Mouse (Mus musculus) skeletal muscle tissue, postnatal 0 days (tissue): ENCODE results near the gene D130040H23Rik. TPM values are rescaled to one million over a fixed set of nuclear protein-coding genes. Genes with fewer than 3 reads are reported as not detected.

Experiments used
- polyA plus RNA-seq: library from polyadenylated mRNA; unstranded; fragments of >200 nt; fragmentation: Nextera tagmentation; extraction: Ambion mirVana; gene quantifications from 2 replicates; pipeline ENCODE4 v1.2.1, GENCODE M21; 2015

Gene D130040H23Rik
- polyA plus RNA-seq = 1.8 TPM in 2 replicates

DNA sequence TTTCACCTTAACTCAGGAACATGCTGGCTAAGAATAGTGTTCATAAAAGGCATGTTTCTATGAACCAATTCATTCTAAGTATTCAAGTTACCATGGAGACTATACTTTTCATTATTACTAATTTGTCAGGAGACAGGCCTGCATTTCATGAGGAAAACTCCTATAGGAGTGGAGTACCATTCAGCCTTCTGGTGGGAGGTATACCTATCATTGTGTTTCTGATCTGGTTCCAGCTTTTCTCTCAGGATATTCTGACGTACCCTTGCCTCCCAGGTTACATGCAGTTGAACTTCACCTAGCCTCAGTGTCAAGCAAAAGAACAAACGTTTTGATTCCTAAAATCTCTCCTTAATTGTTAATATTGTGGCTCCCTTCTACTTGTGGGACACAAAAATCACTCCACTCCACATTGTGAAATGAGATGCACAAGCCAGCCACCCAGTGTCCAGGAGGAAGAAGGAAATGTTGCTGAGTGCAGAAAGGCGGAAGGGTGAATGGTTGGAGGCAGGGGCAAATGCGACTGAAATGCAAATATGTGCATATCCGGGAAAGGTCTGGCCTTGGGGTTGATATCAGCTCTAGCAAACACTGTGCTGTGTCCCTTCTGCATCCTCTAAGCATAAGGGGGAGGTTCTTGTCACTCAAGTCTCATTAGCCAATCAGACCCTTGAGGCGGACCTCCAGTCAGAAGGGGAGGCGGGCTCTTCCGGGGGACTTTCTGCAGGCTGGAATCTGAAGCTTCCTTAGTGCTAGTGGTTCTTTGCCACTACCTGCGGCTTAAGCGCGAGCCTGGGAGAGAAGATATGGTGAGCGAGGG is at the start of gene D130040H23Rik:
Gene D130040H23Rik (plus strand): TSS at position 695 of the 817 bp plus-strand sequence.

Other genes with a start within 250 kb of the D130040H23Rik start
- 8.0 and 8.7 TPM in 2 replicates for gene Zfp930, start 62.0 kb upstream of the D130040H23Rik start, polyA plus RNA-seq
- gene Gm9495, start 182.5 kb downstream of the D130040H23Rik start, polyA plus RNA-seq = not detected in 2 replicates